Mouse (Mus musculus): Measurements from ENCODE around the gene Ruvbl2. TPM values are rescaled to one million over a fixed set of nuclear protein-coding genes. Genes with fewer than 3 reads are reported as not detected.

Gene Ruvbl2
- polyA plus RNA-seq (2014; fragmentation: Illumina TruSeq; extraction: RNeasy Lipid Tissue Mini Kit (QIAGEN cat#74804); ENCODE audit: low read depth, low replicate concordance), result 0.36 TPM

DNA sequence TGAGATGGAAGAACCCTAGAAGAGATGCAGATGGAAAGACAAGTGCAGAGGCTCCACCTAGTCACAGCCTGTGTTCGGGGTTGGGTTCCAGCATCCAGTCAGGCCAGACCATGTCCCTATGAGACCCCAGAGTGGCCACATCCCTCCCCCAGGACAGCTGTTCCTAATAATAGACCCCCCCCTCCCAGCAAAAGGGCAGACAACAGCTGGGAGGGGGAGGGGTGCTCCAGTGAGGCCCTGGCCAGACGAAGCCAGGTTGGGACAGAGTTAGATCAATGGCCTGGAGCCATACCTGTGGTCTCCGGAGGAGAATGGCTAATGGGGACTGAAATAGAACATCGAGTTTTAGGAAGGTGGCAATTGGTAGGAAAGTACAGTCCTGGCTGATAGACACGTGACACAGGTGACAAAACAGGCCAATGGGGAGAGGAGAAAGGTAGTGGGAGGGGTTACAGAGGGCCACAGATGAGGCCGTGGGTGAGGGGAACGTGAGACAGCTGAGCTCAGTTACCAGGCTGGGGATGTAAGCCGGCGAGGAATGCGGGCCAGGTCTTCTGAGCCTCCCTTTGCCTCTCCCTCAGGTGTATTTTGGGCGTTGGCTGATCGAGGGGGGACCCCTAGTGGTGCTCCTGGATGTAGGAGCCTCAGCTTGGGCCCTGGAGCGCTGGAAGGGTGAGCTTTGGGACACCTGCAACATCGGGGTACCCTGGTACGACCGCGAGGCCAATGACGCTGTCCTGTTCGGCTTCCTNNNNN, at the start of gene Ruvbl2:
Gene Ruvbl2 (minus strand): TSS at position 576 of the 756 bp plus-strand sequence.

DNA sequence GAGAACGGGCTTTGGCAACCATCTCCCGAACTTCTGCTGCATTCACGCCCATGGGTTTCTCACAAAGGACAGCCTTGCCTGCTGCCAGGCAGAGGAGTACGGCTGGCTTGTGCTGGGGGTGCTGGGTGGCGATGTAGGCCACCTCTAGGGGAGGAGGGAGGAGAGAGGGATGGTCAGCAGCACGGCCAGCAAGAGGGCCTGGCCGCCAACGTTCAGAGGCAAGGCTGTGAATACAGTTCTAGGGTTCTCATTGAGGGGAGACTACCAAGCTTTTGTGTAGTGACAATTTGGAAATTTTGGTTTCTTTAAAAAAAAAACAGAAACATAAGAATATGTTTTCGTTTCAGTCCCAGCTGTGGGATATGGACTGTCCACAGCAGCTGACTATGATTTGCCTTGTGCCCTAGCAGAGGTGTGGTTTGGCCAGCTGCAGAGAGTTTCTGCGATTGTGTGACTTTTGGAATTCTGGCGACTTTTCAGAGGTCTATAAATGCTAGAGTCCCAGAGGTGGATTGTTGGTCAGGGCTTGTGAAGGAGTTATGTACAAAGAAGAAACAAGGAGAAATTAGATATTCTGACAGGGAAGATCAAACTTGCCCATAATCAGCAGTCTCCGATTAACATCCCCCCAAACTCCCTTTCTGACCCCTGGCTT, 49.0 kb upstream of the Ruvbl2 start, which contains the start of gene Gm45808:
Gene Gm45808 (minus strand): TSS at position 51 of the 655 bp plus-strand sequence.

DNA sequence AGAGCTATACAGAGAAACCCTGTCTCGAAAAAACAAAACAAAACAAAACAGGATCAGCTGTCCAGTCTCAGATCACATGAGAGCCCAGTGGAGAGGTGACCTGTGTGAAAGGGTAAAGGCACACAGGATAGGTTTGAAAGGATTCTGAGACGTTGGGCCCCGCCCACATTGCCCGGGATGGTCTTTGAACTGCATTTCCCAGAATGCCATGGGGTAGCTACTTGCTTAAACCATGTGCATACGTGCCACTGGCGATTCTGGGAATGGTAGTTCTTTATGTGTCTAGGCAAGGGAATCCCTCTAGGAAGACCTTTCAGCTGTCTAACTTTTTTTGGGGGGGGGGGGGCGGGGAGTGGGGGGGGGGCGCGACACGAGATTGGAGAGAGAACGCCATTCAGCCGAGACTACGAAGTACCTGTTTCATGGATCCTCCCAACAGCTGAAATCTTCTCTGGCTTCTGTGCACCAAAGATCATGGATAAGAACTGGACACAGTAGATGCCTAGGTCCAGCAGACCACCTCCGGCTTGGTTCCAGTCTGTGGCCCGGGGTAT, 43.6 kb upstream of the Ruvbl2 start, which contains the start of gene Tulp2:
Gene Tulp2 (plus strand): TSS at position 504 of the 554 bp plus-strand sequence.

DNA sequence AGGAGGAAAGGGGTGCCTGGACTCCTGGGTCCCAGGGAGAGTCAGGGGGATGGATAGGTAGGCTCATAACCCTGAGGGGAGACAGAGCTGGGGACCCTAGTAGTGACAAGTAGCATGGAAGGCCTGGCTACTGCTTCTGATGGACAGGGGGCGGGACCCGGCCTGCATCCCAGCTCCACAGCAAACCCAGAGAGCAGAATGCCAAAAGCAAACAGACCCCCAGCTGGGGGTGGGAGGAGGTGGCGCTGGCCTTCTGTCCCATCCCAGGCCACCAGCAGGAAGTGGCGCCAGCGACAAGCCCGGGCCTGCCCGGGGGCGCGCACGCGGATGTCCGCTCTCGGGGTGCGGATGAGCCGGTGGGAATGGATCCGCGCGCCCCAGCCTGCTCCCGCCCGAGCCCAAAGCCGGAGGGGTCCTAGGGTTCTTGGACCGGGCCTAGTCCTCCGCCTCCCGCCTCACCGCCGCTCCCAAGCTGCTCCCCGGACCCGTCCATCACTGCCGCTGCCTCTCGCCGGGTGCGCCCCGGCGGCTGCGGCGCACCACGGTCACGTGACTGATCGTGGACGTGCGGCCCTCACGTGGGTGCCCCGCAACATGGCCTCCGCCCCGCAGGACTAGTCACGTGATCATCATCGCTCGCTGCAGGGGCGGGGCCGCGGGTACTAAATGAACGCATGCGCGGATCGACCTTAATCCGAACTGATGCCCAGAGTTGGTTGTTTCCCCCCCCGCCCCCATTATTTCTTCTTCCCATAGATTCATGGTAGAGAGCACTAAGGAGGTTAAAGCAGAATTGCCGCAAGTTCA, 28.6 kb upstream of the Ruvbl2 start, which contains the start of gene Bax:
Gene Bax (minus strand): TSS at position 616 of the 807 bp plus-strand sequence.

DNA sequence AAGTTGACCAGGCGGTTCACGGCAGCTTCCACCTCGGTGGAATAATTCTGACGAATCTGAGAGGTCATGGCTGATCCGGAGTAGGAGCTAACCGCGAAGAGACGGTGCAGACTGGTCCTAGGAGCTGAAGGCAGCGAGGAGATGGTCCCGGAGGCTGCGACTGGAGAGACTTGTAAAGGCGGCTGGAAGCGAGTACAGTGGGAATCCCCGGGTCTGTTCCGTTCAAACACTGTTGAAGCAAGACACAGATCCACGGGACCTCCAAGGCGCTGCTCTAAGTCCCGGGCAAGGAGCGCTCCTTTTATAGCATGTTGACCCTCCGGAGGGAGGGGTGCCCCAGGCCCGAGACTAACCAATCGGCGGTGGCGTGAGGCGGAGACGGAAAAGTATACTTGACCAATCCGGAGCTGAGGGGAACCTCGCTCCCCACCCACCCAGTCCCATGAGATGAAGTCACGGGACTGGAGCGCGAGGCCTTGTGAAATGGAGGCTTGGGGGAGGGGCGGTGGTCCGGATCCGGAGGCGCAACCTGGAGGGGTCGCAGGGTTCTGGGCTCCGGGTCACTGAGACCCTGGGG, 21.8 kb upstream of the Ruvbl2 start, which contains the start of gene Ftl1:
Gene Ftl1 (minus strand): TSS at position 321 of the 577 bp plus-strand sequence.

DNA sequence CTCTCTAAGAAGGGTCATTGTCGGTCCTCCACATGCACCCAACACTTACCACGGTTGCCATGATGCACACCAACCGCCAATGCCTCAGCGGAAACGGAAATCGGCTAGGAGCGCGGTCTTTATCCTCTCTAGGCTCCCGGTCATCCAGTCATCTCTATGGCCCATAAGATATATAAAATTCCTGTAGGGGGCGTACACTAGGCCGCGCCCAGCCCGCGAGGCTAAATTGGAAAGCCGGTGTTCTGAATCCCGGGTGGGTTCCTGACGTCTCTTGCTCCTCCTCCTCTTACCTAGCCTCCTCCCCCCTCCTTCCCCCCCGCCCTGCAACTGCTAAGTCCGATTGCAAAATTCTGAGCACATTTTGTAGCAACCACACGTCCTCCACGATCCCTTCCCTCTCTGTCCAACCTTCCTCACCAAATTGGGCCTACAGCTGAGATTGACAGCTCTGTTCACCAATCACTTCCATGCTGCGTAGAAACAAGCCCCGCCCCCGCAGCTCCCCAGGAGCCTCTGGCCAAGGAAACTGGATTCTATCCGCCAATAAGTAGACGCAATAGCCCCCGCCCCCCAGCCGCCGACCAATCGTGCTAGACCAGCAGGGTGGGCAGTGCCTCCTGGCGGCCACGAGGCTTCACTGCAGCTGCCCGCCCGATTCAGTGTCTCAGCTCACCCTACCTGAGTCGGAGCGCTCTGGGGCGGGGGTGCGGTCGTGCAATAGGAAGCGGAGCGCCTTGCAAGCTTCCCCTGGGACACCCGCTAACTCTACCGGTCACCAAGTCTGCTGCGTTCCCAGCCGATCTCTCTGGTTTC, 3.5 kb downstream of the Ruvbl2 start, which contains the start of gene Gys1:
Gene Gys1 (plus strand): TSS at position 642 of the 813 bp plus-strand sequence.

DNA sequence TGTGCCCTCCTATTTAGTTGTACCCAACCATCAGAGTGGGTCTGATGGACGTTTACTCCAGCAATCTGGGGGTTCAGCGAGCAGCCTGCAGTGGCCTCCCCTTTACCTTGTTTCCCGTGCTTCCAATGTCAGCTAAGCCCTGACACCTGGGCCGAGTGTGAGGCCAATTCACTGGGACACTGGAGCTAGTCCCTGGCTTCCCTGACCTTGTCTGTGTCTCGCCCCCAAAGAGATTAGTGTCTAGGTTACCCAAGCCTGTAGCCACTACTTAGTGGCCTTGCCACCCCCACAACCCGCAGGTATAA, 17.3 kb downstream of the Ruvbl2 start, which contains the start of gene Lhb:
Gene Lhb (plus strand): TSS at position 206 of the 305 bp plus-strand sequence.

DNA sequence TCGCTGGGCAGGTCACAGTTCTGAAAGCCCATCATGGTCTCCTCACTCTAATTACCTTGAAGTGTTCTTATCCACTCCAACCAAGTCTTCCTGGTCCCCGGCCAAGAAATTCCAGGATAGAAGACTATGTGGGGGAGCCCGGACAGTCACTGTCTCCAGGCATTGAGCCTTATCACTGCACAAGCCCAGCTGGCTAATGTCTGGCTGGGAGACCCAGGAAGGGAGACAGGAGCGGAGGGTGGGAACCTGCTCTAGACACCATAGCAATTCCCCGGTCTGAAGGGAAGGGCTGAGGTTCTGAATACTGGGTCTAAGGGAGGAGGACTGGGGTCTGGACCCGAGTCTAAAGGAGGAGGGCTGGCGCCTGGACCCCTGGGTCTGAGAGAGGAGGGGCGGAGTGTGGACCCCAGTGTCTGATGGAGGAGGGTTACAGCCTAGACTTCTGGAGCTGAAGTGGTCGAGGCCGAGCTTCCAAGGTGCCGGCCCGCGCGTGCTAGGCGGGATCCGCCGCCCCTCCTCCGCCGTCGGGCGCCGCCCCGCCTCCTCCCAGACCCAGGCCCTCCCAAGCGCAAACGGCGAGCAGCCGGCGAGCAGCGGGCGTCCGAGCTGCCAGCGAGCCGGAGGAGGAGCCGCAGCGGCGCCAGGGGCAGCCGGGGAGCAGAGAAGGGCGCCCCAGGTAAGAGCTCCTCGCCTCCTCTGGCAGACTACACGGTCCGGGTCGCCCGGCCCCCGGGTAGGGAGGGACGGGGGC, 24.6 kb downstream of the Ruvbl2 start, which contains the start of gene Ntf5:
Gene Ntf5 (plus strand): TSS at position 583 of the 751 bp plus-strand sequence.

DNA sequence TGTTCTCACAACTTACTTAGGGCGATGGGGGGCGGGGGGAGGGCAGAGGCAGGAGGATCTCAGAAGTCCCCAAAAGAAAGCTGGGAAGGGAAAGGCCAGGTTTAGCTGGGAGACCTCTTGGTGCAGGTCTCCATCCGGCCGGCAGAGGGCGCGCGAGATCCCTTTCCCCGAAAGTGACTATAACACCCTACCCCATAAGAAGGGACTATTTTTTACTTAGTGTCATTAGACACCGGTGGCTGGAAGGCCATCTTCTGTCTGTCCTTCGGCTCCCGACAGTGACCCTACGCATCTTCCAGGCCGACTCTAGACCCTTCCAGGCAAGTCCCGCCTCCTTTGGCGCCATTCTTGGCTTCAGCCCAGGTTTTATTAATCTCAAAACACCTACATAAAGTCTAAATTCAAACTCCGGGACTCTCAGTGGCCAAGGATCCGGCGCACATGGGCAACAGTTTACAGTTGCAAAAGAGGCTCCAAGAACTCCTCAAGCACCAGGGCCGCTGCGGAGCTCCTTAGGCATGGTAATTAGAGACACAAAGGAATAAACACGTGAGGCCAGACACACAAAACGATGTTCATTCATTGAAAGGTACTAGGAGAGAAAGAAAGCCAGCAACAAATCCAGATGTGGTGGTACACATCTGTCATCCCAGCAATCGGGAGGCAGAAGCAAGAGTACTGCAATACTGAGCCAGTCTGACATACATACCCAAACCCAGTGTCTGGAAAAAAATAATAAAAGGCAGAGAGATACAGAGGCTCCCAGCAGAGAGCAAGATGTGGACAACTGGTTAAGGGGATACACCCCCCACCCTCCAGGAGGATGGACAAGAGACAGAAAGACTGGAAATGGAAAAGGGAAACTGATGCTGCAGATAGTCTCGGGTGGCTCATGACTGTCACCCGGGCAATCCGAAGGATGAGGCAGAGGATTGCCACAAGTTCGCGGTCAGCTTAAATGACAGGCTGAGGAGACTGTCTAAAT, 32.5 kb downstream of the Ruvbl2 start, which contains the start of gene Kcna7:
Gene Kcna7 (plus strand): TSS at position 563 of the 985 bp plus-strand sequence.

DNA sequence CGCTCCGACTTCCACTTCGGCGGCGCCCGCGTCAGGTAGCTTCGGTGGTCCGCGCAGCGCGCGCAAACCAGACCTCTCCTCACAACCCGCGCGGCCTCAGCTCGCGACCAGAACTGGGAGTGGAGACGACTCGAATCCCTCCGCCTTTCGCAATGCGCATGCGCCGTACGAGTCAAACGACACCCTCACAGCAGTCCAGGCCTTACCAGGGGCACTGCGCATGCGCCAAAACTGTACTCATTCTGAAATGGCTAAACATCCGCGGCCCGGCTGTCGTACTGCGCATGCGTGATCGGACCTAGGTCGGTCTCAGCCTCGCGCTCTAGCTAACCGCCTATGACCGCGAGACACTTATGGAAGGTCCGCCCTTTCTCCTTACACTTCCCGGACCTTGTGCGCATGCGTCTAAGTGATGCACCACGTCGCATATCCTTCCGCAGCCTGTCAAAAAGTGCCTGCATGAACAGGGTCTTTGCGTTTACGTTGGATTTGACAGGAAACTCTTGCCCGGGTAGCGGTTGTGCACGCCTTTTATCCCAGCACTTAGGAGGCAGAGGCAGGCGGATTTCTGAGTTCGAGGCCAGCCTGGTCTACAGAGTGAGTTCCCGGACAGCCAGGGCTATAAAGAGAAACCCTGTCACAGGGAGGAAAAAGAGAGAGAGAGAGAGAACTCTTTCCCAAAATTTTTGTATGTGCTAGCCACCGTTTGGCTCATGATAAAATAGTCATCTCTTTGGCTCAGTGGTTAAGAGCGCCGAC, 42.1 kb downstream of the Ruvbl2 start, which contains the start of gene Snrnp70:
Gene Snrnp70 (minus strand): TSS at position 165 of the 759 bp plus-strand sequence.

Other genes with a start within 250 kb of the Ruvbl2 start
- not detected for gene Ccdc155, start 233.2 kb downstream of the Ruvbl2 start, polyA plus RNA-seq (2014; fragmentation: Illumina TruSeq; extraction: RNeasy Lipid Tissue Mini Kit (QIAGEN cat#74804); ENCODE audit: low read depth, low replicate concordance)
- not detected for gene Dkkl1, start 225.9 kb downstream of the Ruvbl2 start, polyA plus RNA-seq (2014; fragmentation: Illumina TruSeq; extraction: RNeasy Lipid Tissue Mini Kit (QIAGEN cat#74804); ENCODE audit: low read depth, low replicate concordance)
- 0.44 TPM for gene Tead2, start 222.3 kb downstream of the Ruvbl2 start, polyA plus RNA-seq (2014; fragmentation: Illumina TruSeq; extraction: RNeasy Lipid Tissue Mini Kit (QIAGEN cat#74804); ENCODE audit: low read depth, low replicate concordance)
- gene Cd37, start 199.0 kb downstream of the Ruvbl2 start, polyA plus RNA-seq (2014; fragmentation: Illumina TruSeq; extraction: RNeasy Lipid Tissue Mini Kit (QIAGEN cat#74804); ENCODE audit: low read depth, low replicate concordance), result not detected
- not detected for gene Slc6a16, start 197.0 kb downstream of the Ruvbl2 start, polyA plus RNA-seq (2014; fragmentation: Illumina TruSeq; extraction: RNeasy Lipid Tissue Mini Kit (QIAGEN cat#74804); ENCODE audit: low read depth, low replicate concordance)
- not detected for gene Slc6a21, start 160.6 kb downstream of the Ruvbl2 start, polyA plus RNA-seq (2014; fragmentation: Illumina TruSeq; extraction: RNeasy Lipid Tissue Mini Kit (QIAGEN cat#74804); ENCODE audit: low read depth, low replicate concordance)
- 0.24 TPM for gene Trpm4, start 104.3 kb downstream of the Ruvbl2 start, polyA plus RNA-seq (2014; fragmentation: Illumina TruSeq; extraction: RNeasy Lipid Tissue Mini Kit (QIAGEN cat#74804); ENCODE audit: low read depth, low replicate concordance)
- not detected for gene Hrc, start 102.8 kb downstream of the Ruvbl2 start, polyA plus RNA-seq (2014; fragmentation: Illumina TruSeq; extraction: RNeasy Lipid Tissue Mini Kit (QIAGEN cat#74804); ENCODE audit: low read depth, low replicate concordance)
- gene Ppfia3, start 71.1 kb downstream of the Ruvbl2 start, polyA plus RNA-seq (2014; fragmentation: Illumina TruSeq; extraction: RNeasy Lipid Tissue Mini Kit (QIAGEN cat#74804); ENCODE audit: low read depth, low replicate concordance), result not detected
- gene Lin7b, start 67.5 kb downstream of the Ruvbl2 start, polyA plus RNA-seq (2014; fragmentation: Illumina TruSeq; extraction: RNeasy Lipid Tissue Mini Kit (QIAGEN cat#74804); ENCODE audit: low read depth, low replicate concordance), result not detected
- gene Snrnp70, start 42.4 kb downstream of the Ruvbl2 start, polyA plus RNA-seq (2014; fragmentation: Illumina TruSeq; extraction: RNeasy Lipid Tissue Mini Kit (QIAGEN cat#74804); ENCODE audit: low read depth, low replicate concordance), result 40.0 TPM
- gene Kcna7, start 32.4 kb downstream of the Ruvbl2 start, polyA plus RNA-seq (2014; fragmentation: Illumina TruSeq; extraction: RNeasy Lipid Tissue Mini Kit (QIAGEN cat#74804); ENCODE audit: low read depth, low replicate concordance), result not detected
- gene Ntf5, start 24.4 kb downstream of the Ruvbl2 start, polyA plus RNA-seq (2014; fragmentation: Illumina TruSeq; extraction: RNeasy Lipid Tissue Mini Kit (QIAGEN cat#74804); ENCODE audit: low read depth, low replicate concordance), result 0.53 TPM
- not detected for gene Lhb, start 17.3 kb downstream of the Ruvbl2 start, polyA plus RNA-seq (2014; fragmentation: Illumina TruSeq; extraction: RNeasy Lipid Tissue Mini Kit (QIAGEN cat#74804); ENCODE audit: low read depth, low replicate concordance)
- gene Gys1, start 3.3 kb downstream of the Ruvbl2 start, polyA plus RNA-seq (2014; fragmentation: Illumina TruSeq; extraction: RNeasy Lipid Tissue Mini Kit (QIAGEN cat#74804); ENCODE audit: low read depth, low replicate concordance), result 5.7 TPM
- 9.1 TPM for gene Ftl1, start 21.8 kb upstream of the Ruvbl2 start, polyA plus RNA-seq (2014; fragmentation: Illumina TruSeq; extraction: RNeasy Lipid Tissue Mini Kit (QIAGEN cat#74804); ENCODE audit: low read depth, low replicate concordance)
- 0.65 TPM for gene Bax, start 28.8 kb upstream of the Ruvbl2 start, polyA plus RNA-seq (2014; fragmentation: Illumina TruSeq; extraction: RNeasy Lipid Tissue Mini Kit (QIAGEN cat#74804); ENCODE audit: low read depth, low replicate concordance)
- not detected for gene Tulp2, start 43.8 kb upstream of the Ruvbl2 start, polyA plus RNA-seq (2014; fragmentation: Illumina TruSeq; extraction: RNeasy Lipid Tissue Mini Kit (QIAGEN cat#74804); ENCODE audit: low read depth, low replicate concordance)
- not detected for gene Gm45808, start 48.7 kb upstream of the Ruvbl2 start, polyA plus RNA-seq (2014; fragmentation: Illumina TruSeq; extraction: RNeasy Lipid Tissue Mini Kit (QIAGEN cat#74804); ENCODE audit: low read depth, low replicate concordance)
- 13.6 TPM for gene Dhdh, start 50.7 kb upstream of the Ruvbl2 start, polyA plus RNA-seq (2014; fragmentation: Illumina TruSeq; extraction: RNeasy Lipid Tissue Mini Kit (QIAGEN cat#74804); ENCODE audit: low read depth, low replicate concordance)
- gene Nucb1, start 72.3 kb upstream of the Ruvbl2 start, polyA plus RNA-seq (2014; fragmentation: Illumina TruSeq; extraction: RNeasy Lipid Tissue Mini Kit (QIAGEN cat#74804); ENCODE audit: low read depth, low replicate concordance), result 44.8 TPM
- 0.97 TPM for gene Ppp1r15a, start 88.2 kb upstream of the Ruvbl2 start, polyA plus RNA-seq (2014; fragmentation: Illumina TruSeq; extraction: RNeasy Lipid Tissue Mini Kit (QIAGEN cat#74804); ENCODE audit: low read depth, low replicate concordance)
- not detected for gene Plekha4, start 88.2 kb upstream of the Ruvbl2 start, polyA plus RNA-seq (2014; fragmentation: Illumina TruSeq; extraction: RNeasy Lipid Tissue Mini Kit (QIAGEN cat#74804); ENCODE audit: low read depth, low replicate concordance)
- 5.9 TPM for gene Hsd17b14, start 116.8 kb upstream of the Ruvbl2 start, polyA plus RNA-seq (2014; fragmentation: Illumina TruSeq; extraction: RNeasy Lipid Tissue Mini Kit (QIAGEN cat#74804); ENCODE audit: low read depth, low replicate concordance)
- gene Bcat2, start 132.1 kb upstream of the Ruvbl2 start, polyA plus RNA-seq (2014; fragmentation: Illumina TruSeq; extraction: RNeasy Lipid Tissue Mini Kit (QIAGEN cat#74804); ENCODE audit: low read depth, low replicate concordance), result 3.6 TPM
- not detected for gene Fgf21, start 177.4 kb upstream of the Ruvbl2 start, polyA plus RNA-seq (2014; fragmentation: Illumina TruSeq; extraction: RNeasy Lipid Tissue Mini Kit (QIAGEN cat#74804); ENCODE audit: low read depth, low replicate concordance)
- gene Fut1, start 179.2 kb upstream of the Ruvbl2 start, polyA plus RNA-seq (2014; fragmentation: Illumina TruSeq; extraction: RNeasy Lipid Tissue Mini Kit (QIAGEN cat#74804); ENCODE audit: low read depth, low replicate concordance), result 0.16 TPM
- gene Izumo1, start 183.7 kb upstream of the Ruvbl2 start, polyA plus RNA-seq (2014; fragmentation: Illumina TruSeq; extraction: RNeasy Lipid Tissue Mini Kit (QIAGEN cat#74804); ENCODE audit: low read depth, low replicate concordance), result not detected
- gene Rasip1, start 189.4 kb upstream of the Ruvbl2 start, polyA plus RNA-seq (2014; fragmentation: Illumina TruSeq; extraction: RNeasy Lipid Tissue Mini Kit (QIAGEN cat#74804); ENCODE audit: low read depth, low replicate concordance), result not detected
- not detected for gene Mamstr, start 201.9 kb upstream of the Ruvbl2 start, polyA plus RNA-seq (2014; fragmentation: Illumina TruSeq; extraction: RNeasy Lipid Tissue Mini Kit (QIAGEN cat#74804); ENCODE audit: low read depth, low replicate concordance)
- gene Fut2, start 228.3 kb upstream of the Ruvbl2 start, polyA plus RNA-seq (2014; fragmentation: Illumina TruSeq; extraction: RNeasy Lipid Tissue Mini Kit (QIAGEN cat#74804); ENCODE audit: low read depth, low replicate concordance), result not detected
- gene Ntn5, start 245.9 kb upstream of the Ruvbl2 start, polyA plus RNA-seq (2014; fragmentation: Illumina TruSeq; extraction: RNeasy Lipid Tissue Mini Kit (QIAGEN cat#74804); ENCODE audit: low read depth, low replicate concordance), result not detected

Measured in kidney, adult 10 weeks (tissue).